Mouse (Mus musculus): ENCODE results near the gene Cfap58.

The Cfap58 gene

DNA sequence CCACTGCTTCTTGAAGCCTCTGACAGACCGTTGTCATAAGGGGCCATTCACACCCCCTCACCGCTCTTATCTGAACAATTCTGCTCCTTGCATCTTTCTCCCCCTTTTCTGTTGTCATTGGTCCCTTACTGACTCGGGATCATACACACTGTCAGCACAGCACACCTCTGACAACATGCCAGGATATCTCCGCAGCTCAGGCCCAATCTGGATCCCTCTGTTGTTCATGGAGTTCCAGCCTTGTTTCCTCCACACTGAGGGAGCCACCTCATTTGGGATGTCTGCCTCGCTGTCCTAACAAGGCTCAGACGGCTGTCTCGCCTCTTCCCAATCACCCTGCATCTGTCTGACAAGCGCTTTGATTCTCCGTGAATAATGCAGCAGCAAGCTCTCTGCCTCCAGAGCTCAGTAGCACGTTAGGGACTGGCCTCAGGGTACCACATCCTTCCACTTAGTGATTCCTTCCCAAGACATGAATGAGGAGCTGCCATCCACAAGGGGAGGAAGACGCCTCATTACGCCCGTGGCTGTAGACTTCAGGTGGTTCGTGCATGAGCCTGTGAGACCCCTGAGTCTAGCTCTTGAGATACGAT, 40.7 kb downstream of the Cfap58 start:
- no peak for DNase-seq (ENCODE audit: low spot score in 2 of 2)

DNA sequence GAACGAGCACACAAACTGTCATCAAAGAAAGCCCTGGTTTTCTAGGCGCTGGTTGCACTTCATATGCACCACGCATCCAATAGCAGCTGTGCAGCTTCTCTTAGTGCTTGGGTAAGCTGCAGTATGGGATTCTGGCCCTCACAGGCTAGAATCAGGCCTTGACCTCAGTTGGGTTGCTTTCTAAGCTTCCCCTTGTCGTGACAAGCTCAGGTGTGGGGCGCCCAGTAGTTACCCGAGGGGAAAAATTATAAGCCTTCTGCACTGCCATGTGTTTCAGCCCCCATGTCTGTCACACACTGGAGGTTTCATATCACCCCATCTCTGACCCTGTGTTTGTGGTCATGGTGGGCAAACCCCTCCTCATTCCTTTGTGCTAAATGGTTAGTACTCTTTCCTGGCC, 42.0 kb downstream of the Cfap58 start:
- DNase-seq (ENCODE audit: low spot score in 2 of 2) = no peak

DNA sequence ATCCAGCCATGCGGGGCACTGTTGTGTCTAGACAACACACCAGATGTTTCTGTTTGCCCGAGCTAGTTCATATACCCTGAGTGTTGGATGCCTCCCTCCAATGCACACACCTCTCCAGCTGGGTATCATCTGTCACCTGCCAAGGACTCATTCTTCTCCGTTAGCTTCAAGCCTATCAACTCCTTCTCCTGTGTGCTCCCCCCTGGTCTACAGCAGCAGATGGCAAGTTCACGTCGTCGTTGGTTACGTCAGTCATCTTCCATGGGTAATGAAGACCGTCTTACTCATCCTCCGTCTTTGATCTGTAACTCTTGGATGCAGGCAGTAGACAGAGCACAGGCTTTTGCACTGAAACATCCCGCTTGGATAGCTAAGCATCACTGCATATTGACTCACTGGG, 42.8 kb downstream of the Cfap58 start:
- no peak for DNase-seq (ENCODE audit: low spot score in 2 of 2)

DNA sequence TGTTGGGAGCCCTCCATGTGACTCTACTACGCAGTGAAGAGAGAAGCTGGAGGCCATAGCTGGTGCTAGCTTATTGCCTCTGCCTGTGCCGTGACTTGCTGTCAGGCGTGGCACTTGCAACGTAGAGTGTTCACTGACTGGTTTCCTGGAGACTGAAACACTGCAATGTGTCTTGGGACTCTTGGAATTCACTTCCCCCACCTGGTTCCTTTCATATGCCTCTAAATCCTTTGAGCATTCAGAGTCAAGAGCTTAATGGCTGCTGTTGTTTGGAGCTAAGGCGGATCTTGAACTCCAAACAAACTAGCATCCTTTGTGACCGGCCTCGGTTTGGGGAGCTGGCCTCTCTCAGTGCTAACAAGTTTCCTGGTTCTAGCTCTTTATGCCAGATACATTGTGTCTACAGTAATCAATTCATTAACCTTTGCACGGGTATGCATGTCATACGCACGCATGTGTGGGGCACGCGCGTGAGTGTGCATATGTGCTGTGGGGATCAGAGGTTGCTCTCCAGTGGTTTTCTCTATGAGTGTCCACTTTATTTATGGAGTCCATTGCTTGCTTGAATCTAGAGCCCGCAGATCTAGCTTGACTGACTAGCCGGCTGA, 48.2 kb downstream of the Cfap58 start:
- DNase-seq (ENCODE audit: low spot score in 2 of 2) = no peak

DNA sequence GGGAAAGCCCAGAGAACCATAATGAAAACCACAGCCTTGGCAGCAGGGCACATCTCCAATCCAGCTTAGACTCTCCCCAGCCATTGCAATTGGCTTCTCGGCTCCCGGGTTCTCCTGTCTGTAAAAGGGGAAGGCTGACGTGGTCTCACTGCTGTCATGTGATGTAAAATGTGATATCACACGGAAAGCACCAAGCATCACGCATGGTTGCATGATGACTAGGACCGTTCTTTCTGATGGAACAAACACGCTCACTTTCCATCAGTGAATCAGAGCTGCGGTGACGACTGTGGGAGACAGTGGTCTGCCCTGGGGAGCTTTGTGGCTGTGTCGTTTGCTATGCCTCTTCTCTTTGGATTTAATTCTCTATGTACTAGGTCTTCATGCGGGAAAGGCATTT, 50.5 kb downstream of the Cfap58 start:
- no peak for DNase-seq (ENCODE audit: low spot score in 2 of 2)

DNA sequence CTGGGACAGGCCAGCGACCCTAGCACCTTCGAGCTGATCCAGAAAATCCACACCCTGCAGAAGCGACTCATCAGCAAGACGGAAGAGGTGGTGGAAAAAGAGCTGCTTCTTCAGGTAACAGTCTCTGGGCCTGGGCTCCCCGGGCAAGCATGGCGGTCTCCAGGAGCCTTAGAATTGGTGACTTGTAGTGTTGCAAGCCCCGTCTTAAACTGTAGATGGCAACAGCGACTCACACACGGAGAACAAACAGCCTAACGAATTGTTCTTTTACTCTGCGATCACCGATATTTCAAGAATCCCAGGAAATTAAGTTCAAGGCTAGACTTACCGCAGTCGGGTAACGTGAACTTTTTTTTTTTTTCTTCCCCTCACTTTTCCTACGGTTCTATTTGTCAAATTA, 51.0 kb downstream of the Cfap58 start:
- peak in 1 of 2 experiments; percentile 30 for DNase-seq (ENCODE audit: low spot score in 2 of 2)

DNA sequence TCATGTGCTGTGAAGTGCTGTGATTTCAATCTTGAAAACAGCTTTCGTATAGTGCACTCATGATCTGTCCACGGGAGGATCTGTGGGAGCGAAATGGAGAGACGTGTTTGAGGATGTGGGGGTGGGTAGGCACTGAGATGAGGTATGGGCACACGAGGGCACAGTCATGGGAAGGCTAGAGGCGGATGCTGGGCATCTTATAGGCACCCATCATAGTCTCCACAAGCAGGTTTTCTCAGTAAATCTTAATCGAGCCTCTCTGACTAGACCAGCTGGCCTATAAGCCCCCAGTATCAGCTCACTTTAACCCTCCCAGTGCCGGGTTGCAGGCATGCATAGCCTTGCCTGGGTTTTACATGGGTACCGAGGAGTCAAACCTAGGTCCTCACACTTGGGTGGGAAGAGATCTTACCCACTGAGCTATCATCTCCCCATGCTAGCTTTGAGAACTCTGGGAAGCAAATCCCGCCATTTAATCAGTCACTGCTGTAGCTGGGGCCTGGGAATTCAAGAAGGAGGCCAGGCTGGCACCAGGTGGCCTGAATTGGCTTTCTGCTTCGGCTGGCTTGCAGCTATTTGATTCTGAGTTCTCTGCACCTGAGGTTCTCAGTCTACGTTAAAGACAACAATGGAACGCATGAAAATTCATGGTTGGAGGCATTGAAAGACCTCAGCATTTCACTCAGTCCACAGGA, 51.6 kb downstream of the Cfap58 start:
- no peak for DNase-seq (ENCODE audit: low spot score in 2 of 2)

DNA sequence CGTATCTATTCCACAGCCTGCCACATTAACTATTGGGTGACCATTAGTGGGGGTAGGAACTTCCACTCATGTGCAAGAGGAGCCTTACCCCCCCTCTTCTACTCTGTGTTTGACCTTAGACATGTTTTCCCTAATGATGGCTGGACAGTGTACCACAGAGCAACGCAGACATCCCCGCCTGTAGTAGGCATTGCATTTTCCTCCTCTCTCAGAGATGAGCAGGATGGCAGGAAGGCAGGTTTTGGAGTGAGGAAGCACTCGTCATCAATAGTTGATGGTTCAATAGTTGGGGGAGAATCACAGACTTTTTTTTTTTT, 52.1 kb downstream of the Cfap58 start:
- DNase-seq (ENCODE audit: low spot score in 2 of 2) = no peak

DNA sequence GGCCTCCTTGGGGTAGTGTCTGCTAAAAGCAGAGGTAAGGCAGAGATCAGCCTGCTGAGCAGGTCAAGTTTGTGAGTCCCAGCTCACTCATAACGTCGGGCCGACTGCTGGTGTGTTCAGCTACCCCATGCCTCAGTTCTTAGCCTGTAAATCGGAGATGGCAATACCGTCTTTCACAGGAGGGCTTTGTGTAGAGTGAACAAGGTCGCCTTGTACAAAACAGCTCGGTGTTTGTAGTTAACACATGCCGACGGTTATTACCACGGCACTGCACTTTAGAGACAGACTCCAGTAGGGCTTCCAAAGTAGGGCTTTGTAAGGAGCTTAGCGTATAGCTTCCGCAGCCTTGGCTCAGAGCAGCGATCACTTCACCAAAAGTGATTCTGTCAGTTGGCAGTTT, 63.8 kb downstream of the Cfap58 start:
- no peak for DNase-seq (ENCODE audit: low spot score in 2 of 2)

DNA sequence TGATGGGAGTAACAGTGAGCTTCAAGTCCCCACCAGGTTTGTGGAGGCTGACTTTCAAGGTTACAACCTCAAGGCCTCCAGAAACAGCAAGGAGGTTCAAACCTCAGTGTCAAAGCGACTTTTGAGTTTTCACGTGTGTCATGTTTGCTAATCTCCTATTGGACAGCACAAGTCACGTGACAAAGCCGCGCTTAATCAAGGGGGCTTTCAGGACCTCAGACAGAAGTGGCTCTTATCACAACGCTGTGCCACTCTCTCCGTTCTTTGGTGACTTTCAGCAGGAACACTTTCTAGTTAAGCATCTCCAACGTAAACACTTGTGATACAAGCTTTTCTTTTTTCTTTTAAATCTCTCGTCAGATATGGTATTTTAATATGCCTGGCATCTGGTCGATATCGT, 64.3 kb downstream of the Cfap58 start:
- no peak for DNase-seq (ENCODE audit: low spot score in 2 of 2)

DNA sequence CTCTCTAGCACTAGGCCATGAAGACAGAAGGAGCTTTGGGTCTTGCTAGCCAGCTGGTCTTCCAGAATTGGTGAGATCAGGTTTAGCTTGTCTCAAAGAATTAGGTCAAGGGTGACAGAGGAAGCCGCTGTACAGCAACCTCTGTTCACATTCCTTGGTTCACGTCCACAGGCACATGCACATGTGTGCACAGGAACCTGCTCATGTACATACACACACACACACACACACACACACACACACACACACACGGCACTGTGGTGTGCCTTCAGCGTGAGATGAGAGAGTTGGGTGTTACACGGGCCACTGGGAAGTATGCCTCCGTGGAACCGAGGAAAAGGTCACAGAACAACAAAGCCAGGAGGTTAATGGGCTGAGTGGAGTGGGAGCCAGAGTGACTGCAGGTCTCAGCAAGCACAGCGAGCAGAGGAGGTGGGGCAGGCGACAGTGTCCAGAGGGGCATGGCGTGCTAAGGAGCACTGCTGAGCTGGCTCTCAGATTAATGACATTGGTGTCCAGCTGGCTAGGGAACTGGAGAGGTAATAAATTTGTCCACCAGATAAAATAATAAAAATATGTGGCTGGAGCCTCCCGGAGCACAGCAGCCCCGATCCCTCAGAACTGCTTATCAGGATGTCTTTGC, 71.4 kb downstream of the Cfap58 start:
- DNase-seq (ENCODE audit: low spot score in 2 of 2) = no peak

DNA sequence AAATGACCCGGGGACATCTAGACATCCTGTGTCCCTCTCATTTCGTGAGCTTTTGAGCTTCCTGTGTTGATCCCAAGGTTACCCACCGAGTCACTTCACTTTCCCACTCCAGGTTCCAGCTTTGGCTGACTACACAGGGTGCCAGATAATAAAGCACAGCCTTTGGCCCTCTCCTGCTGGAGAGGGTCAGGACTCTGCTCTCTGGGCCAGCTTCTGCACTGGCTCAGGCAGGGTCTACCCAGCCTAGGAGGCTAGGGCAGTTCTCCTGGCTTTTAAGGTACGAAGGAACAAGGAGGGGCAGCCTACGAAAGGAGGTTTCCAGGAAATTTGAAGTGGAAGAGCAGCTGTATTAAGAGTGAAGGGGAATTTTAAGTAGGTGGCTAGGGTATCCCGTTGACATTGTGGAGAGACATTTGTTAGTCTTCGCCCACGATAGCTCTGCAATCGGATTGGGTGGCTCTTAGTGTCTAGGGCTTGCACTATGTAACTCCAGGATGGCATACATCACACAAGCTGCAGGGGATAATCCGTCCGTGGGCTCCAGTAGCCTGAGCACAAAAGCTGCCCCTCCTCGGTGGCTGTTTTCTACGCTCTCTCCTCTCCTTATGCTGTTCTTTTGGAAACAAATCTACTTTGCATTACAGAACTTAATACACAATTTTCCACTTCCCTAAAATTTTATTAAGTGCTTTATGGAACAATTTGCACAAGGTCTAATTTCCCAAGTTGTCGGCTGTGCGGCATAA, 72.3 kb downstream of the Cfap58 start:
- no peak for DNase-seq (ENCODE audit: low spot score in 2 of 2)

DNA sequence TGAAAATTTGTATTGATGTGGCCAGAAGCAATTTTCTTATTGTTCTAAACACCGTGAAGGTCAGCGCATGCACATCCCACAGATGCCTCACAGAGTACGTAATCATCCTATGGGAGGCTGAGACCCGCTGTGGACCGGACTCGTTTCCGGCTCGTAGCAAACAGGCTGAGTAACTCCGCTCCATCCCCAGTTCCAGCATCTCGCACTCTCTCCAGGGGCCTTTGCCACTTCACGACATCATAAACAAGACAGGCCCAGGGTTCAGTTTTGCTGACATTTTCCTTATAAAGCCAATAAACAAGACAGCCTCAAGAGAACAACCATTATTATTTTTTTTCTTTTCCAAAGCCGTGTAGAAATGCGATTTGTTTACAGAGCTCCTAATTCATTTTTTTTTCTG, 82.6 kb downstream of the Cfap58 start:
- no peak for DNase-seq (ENCODE audit: low spot score in 2 of 2)

DNA sequence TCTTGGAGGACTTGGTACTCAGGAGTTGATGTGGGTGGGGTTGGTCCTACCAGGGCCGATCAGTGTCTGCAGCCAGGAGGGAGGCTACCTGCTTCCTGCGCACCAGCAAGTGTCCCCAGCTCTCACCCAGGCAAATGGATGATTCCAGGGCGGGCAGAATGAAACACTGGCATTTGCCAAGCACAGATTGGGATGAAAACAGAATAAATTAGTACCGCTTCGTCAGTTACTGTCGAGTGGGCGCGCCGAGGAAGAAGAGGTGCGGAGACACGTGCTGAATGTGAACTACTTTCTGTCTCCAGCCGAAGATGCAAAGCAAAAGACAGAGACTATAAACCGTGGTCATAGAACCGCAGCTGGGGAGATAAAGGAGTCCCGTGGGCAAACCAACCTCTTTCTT, 84.0 kb downstream of the Cfap58 start:
- DNase-seq (ENCODE audit: low spot score in 2 of 2) = no peak

DNA sequence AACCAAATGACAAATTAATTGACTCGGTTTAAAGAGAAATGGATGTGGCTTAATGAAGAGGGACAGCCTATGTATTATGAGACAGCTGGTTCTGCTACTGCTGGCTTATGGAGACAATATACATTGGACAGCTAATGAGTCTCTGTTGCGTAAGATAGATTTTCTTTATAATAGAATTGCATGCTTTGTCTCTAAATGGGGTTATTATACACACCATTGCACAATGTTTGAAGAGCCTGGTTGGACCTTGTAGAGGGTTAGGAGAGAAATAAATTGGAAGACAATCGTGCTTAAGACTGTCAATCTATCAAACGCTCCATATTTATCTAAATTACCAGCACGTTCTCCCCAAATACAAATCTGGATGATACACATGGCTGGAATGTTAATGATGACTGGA, 85.3 kb downstream of the Cfap58 start:
- DNase-seq (ENCODE audit: low spot score in 2 of 2) = no peak

DNA sequence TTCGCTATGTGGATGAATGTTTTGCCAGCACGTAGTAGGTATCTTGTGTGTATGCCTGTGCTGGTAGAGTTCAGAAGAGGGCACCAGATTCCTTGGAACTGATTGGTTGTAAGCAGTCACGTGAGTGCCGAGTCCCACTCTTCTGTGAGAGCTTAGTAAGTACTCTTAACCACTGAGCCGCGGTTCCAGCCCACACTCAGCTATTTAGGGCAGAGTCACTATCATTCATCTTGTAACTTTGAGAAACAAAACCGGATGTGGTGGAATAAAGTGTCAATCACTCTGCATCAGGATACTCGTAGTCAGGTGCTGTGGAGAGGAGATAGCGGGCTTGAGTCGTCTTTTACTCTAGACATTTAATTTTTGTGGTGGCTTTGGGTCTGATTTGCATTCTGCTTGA, 86.3 kb downstream of the Cfap58 start:
- no peak for DNase-seq (ENCODE audit: low spot score in 2 of 2)

DNA sequence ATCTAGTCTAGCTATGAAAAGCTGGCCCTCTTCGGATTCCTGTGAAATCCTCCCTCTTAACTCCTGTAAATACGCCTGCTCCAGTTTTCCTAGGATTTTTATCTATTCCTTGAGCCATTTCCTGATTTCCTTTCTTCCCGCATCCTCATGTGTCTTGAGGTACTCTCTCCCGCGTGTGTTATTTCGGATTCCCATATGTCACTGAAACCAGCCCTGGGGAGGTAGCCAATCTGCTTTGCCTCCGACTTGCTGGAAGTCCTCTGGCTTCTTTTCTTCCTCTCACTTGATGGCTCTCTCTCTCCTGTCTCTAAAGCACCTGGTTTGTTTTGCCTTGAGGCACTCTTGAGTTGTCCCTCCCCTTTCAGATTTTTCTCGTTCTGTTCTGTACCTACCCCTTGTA, 87.9 kb downstream of the Cfap58 start:
- DNase-seq (ENCODE audit: low spot score in 2 of 2) = no peak

DNA sequence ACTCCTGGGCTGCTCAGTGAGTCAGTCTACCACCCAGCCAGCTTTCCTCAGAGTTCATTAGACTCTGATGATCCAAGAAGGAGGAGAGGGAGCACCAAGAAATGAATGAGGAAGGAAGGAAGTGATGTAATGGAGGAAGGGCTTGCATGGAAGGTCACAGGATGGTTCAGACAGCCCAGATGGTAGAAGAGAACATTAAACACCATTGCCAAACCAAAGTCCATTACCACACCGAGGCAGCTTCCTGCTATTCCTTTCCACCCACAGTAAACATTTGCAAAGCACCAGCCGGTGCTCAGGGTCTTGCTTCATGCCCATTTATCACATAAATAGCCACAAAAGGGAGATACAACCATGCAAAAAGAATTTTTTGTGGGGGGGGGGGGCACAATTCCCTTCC, 89.4 kb downstream of the Cfap58 start:
- no peak for DNase-seq (ENCODE audit: low spot score in 2 of 2)

DNA sequence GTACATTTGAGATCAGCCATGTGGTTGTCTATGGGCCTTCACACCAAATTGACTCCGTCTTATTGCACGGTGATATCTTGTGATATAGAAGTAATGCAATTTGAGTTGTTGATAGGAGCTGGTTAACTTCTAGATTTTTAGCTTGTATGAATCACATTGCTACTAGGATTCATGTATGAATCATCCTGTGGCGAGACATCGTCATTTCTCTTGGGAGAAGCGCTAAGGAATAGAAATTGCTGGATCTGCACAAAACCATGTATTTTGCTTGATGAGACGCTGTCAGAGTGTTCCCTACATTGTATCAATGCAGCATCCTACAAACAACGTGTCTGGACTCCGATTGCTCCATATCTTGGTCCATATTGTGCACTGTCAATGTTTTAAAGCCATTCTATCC, 102.1 kb downstream of the Cfap58 start:
- DNase-seq (ENCODE audit: low spot score in 2 of 2) = no peak

DNA sequence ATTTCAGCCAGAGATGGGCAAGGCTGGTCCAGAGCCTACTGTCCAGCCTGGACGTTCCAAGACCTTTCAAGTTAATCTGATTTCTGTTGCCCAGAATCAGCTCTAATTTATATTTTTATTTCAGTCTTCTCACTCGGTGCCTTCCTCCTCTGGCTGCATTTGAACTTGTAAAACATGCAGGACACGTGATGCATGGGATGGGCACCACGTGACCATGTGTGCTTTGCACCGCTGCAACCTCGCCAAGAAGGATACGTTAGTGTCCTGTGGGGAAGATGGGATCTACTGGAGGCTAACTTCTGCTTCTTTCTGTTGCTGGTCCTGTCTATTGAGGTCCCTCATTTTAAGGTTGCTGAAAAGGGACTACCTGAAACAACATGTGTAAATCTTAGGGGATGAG, 109.8 kb downstream of the Cfap58 start:
- no peak for DNase-seq (ENCODE audit: low spot score in 2 of 2)

DNA sequence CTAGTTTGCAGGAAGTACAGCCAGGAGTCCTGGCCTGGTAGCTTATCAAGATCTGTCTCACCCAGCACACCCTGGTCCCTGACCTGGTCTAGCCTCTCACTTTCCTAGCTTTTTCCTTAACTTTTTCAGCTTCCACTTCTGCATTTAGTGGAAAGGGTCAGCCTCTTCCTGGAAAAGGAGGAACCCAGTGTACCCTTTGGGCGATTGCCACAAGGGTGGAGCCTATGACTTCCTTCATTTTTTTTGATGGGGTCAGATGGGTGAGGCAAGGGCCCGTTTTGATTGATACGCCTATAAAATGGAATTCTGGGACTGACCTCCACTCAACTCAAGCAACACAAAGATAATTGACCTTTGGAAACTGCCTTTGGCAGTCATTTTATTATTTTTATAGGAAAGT, 111.9 kb downstream of the Cfap58 start:
- no peak for DNase-seq (ENCODE audit: low spot score in 2 of 2)

DNA sequence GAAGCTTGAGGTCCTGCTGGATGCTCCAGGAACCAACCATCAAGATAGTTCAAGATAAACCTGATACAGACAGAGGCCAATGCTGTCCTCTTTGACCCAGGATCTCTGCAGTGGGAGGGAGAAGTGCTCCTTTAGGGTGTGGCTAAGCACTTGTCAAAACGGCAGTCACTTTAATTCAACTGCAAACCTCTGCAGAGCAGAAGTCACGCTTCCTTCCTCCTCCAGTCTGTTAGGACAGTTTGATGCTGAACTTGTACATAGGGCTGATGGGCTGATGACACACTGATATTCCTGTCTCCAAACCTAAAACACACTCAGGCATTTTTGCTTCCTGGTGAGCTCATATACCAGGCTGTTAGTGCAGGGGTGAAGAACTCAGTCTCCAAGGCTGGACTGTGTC, 125.8 kb downstream of the Cfap58 start:
- DNase-seq (ENCODE audit: low spot score in 2 of 2) = no peak

DNA sequence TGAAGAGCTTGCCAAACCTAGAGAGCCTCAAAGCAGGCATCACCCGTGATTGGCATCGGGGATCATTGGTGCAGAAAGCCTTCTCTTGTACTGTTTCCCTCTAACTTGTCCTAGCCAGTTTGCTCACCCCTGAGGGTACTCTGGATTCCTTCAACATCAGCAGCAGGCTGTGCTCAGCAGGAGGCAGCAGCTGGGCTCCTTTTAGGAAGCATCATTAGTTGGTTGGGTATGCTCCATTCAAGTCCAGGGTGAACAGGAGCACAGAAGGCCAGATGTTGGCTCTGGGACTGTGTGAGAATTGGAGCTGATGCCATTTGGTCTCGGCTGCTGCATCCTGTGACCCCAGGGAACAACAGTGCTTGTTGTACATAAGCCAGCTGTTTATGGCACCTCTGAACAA, 142.2 kb downstream of the Cfap58 start:
- no peak for DNase-seq (ENCODE audit: low spot score in 2 of 2)
